Mouse (Mus musculus) embryonic facial prominence, embryonic 14.5 days (tissue): ENCODE results near the gene Slc6a19. TPM values are rescaled to one million over a fixed set of nuclear protein-coding genes. Genes with fewer than 3 reads are reported as not detected.
"Not testable (repeated sequence)": the region's sequence is repeated elsewhere in the genome, so short reads cannot be mapped to it uniquely, and the experiment has no call there.

Experiments used
- ATAC-seq: fragments of 200-750 bp; cut with Nextera tagmentation; 2 replicates; pipeline ENCODE4 v1.8.0; 2017; ENCODE audit warnings: low read depth, moderate number of reproducible peaks, moderate TSS enrichment
- DNase-seq: peaks from one replicate; pipeline ENCODE4 v3.0.0-alpha.2; 2015; ENCODE audit warnings: low spot score
- H3K27ac ChIP-seq: fragments of 300-500 bp; sonication (generic); replicated peaks from 2 replicates; pipeline ENCODE4 v1.5.1; 2014; ENCODE audit warnings: low read depth, mild to moderate bottlenecking, low read length, moderate library complexity
- H3K27me3 ChIP-seq: fragments of 300-500 bp; sonication (generic); replicated peaks from 2 replicates; pipeline ENCODE4 v1.6.1; 2014; ENCODE audit warnings: low read length; ENCODE audit not compliant: control insufficient read depth, insufficient read depth
- H3K36me3 ChIP-seq: fragments of 300-500 bp; sonication (generic); 2 replicates; pipeline ENCODE4 v1.6.1; 2014; ENCODE audit warnings: low read length, mixed read lengths; ENCODE audit not compliant: control insufficient read depth, insufficient read depth
- H3K4me1 ChIP-seq: fragments of 300-500 bp; sonication (generic); 2 replicates; pipeline ENCODE4 v1.6.1; 2014; ENCODE audit warnings: antibody characterized with exemption, low read length; ENCODE audit not compliant: control insufficient read depth, insufficient read depth
- H3K4me2 ChIP-seq: fragments of 300-500 bp; sonication (generic); 2 replicates; pipeline ENCODE4 v1.6.1; 2014; ENCODE audit warnings: low read depth, mild to moderate bottlenecking, low read length, moderate library complexity, mixed read lengths
- H3K4me3 ChIP-seq: fragments of 300-500 bp; sonication (generic); 2 replicates; pipeline ENCODE4 v1.5.1; 2014; ENCODE audit warnings: low read depth, mild to moderate bottlenecking, low read length
- H3K9ac ChIP-seq: fragments of 300-500 bp; sonication (generic); 2 replicates; pipeline ENCODE4 v1.6.1; 2014; ENCODE audit warnings: low read depth, mild to moderate bottlenecking, low read length, moderate library complexity, mixed read lengths
- H3K9me3 ChIP-seq: fragments of 300-500 bp; sonication (generic); 2 replicates; pipeline ENCODE4 v1.6.1; 2016; ENCODE audit warnings: low read length; ENCODE audit not compliant: control insufficient read depth
- WGBS: fragments of 180-500 bp; shearing (Covaris S2); extraction: QIAGEN DNeasy Blood & Tissue Kit; methylation state at CpG from one replicate; pipeline ENCODE4 v1.1.7; 2014; 5-methylcytosine and 5-hydroxymethylcytosine counted together
- polyA plus RNA-seq: library from polyadenylated mRNA; unstranded; fragments of >200 nt; fragmentation: Nextera tagmentation; extraction: Ambion mirVana; gene quantifications from 2 replicates; pipeline ENCODE4 v1.2.1, GENCODE M21; 2014

Gene Slc6a19
- polyA plus RNA-seq, 1 experiment from 2014 or later = 0.40 TPM

- H3K27me3 ChIP-seq = no peaks in the 10 kb centered on the region
- ATAC-seq (no peak), DNase-seq (no peak)
- no peaks in the 10 kb centered on the region for H3K36me3 ChIP-seq
- no peaks in the 10 kb centered on the region for H3K9me3 ChIP-seq
- no peak overlapping the region for H3K4me2 ChIP-seq
- H3K4me3 ChIP-seq = no peak overlapping the region
- no peaks in the 10 kb centered on the region for H3K4me1 ChIP-seq
- 72% methylated on average over 6 of the region's 6 CpGs for WGBS
- no peak overlapping the region for H3K27ac ChIP-seq
- H3K9ac ChIP-seq = no peak overlapping the region
Observed at GRCm38 (mm10) chr13:73709491-73709890, 4.8 kb upstream of the Slc6a19 start.

DNA sequence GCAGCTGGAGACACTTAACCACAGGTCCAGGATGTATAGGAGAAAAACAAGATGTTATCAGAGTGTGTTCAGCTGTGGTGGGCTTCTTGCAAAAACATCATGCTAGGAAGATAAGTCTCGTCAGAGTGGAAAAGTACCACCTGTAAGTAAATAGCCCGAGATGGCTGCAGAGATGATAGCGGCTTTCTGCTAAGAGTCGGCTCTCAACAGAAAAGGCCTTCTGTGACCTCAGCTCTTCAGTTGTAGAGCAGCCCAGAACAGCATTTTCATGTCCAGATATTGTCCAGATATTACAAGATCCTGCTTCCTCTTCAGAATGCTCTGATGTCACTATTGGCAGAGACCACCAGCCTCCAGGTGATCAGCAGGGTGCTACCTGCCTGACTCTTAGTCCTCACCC is 1.2 kb downstream of the Slc6a19 start:
- ATAC-seq = not testable (repeated sequence)
- WGBS = 72% methylated on average over 4 of the region's 4 CpGs

DNA sequence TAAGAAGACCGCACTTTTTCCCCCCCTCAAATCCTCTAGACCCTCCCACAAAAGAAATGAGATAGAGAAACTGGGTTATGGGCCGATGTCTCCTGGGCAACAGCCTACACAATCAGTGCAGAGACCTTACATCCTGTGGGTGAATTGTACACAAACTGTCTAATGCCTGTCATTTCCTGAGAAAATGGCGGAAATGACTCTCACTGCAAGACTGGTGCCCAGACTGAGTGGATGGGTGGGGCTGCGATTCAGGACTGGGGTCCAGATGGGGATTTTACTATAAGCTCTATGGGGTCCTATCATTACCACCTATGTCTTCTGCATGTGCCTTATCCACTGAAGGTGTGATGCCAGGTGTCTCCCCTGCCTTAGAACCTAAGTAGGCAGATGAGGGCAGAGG is 1.9 kb downstream of the Slc6a19 start:
- no peak for ATAC-seq
- WGBS = 83% methylated on average over 4 of the region's 4 CpGs
- H3K9me3 ChIP-seq = no peaks in the 10 kb centered on the region

More for the DNA sequence above, 1.2 kb downstream of the Slc6a19 start:
- DNase-seq, H3K4me3 ChIP-seq, H3K36me3 ChIP-seq, H3K9ac ChIP-seq, H3K27ac ChIP-seq, H3K4me1 ChIP-seq, H3K4me2 ChIP-seq, H3K27me3 ChIP-seq, H3K9me3 ChIP-seq: not testable (repeated sequence)

GRCm38 (mm10) chr13:73701161-73701883 is 3.3 kb downstream of the Slc6a19 start:
- no peak overlapping the region for H3K4me2 ChIP-seq
- H3K36me3 ChIP-seq = no peaks in the 10 kb centered on the region
- no peak overlapping the region for H3K27ac ChIP-seq
- H3K4me3 ChIP-seq = no peak overlapping the region
- no peak for DNase-seq
- no peak overlapping the region for H3K9ac ChIP-seq
- no peaks in the 10 kb centered on the region for H3K4me1 ChIP-seq
- ATAC-seq = no peak
- no peaks in the 10 kb centered on the region for H3K9me3 ChIP-seq
- H3K27me3 ChIP-seq = no peaks in the 10 kb centered on the region
- 86% methylated on average over 9 of the region's 9 CpGs for WGBS

More for the DNA sequence above, 1.9 kb downstream of the Slc6a19 start:
- H3K36me3 ChIP-seq = no peaks in the 10 kb centered on the region
- H3K27ac ChIP-seq = no peak overlapping the region
- H3K9ac ChIP-seq = no peak overlapping the region
- H3K4me3 ChIP-seq = no peak overlapping the region
- no peaks in the 10 kb centered on the region for H3K4me1 ChIP-seq
- no peak for DNase-seq
- no peaks in the 10 kb centered on the region for H3K27me3 ChIP-seq
- H3K4me2 ChIP-seq = no peak overlapping the region

DNA sequence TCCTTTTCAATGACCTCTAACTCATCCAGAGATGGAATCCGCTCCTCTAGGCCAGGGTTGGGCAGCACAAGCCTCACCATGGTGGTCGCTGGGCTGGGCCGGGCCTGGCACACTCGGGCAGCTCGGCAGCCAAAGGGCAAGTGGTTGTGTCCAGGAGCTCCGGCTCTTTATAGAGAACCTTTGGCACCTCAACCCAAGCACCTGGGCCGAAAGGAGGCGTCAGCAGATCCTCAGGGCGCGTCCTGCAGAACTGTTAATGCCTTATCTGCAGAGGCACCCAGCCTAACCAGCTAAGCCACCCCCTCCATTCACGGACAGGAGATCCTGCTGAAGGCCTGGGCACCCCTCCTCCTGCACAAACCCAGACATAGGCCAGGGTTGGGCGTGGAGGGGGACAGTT is 4.1 kb downstream of the Slc6a19 start:
- Histone ChIP-seq H3K9me3 (no peaks in the 10 kb centered on the region), H3K27me3 (no peaks in the 10 kb centered on the region), H3K27ac (no peak overlapping the region), H3K4me1 (no peaks in the 10 kb centered on the region), H3K4me2 (no peak overlapping the region), H3K4me3 (no peak overlapping the region), H3K36me3 (no peaks in the 10 kb centered on the region), H3K9ac (no peak overlapping the region)
- DNase-seq (no peak), ATAC-seq (no peak)
- 95% methylated on average over 11 of the region's 12 CpGs for WGBS

DNA sequence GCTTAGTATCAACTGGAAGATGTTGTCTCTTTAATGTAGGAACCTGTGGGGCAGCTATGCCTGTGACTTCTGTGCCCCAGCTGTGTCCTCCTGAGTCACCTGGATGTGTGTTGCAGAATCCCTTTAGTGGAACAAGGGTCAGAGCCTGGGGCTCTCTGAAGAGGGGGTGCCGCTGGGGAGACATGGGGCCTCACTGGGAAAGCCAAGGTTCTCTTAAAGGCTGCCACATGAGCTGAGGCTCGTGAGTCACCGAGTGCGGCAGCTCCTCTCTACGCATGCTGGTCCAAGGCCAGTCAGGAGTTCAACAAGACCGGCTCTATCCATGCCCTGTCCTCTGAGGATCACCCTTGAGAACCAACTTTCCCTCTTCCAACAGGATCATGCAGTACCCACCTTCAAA is 5.0 kb downstream of the Slc6a19 start:
- Histone ChIP-seq H3K9ac (no peak overlapping the region), H3K4me2 (no peak overlapping the region), H3K9me3 (no peaks in the 10 kb centered on the region), H3K4me1 (no peaks in the 10 kb centered on the region), H3K4me3 (no peak overlapping the region), H3K36me3 (no peaks in the 10 kb centered on the region), H3K27ac (no peak overlapping the region), H3K27me3 (no peaks in the 10 kb centered on the region)
- ATAC-seq (no peak), DNase-seq (no peak)
- WGBS = 96% methylated on average over 6 of the region's 6 CpGs

DNA sequence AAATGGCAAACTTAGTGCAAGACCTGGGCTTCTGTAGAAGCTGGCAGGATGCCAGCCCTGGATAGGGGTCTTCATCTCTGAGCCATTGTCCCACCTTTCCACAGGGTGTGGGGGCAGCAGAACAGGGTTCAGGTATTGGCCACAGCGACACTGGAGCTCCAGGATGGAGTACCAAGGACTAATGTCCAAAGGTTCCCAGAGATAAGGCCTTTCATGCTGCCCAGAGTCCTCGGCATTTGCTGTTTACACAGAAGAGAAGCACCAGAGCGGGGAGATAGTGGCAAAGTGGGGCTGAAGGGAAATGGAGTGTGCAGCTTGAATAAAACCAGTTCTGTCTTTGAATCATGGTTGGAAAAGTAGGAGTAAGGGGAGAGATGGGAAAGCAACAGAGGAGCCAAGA is 8.1 kb downstream of the Slc6a19 start:
- 80% methylated on average over 3 of the region's 3 CpGs for WGBS
- H3K9me3 ChIP-seq = no peaks in the 10 kb centered on the region
- H3K36me3 ChIP-seq = no peaks in the 10 kb centered on the region
- H3K27ac ChIP-seq = no peak overlapping the region
- H3K4me3 ChIP-seq = no peak overlapping the region
- no peak overlapping the region for H3K4me2 ChIP-seq
- H3K27me3 ChIP-seq = no peaks in the 10 kb centered on the region
- no peak overlapping the region for H3K9ac ChIP-seq
- H3K4me1 ChIP-seq = no peaks in the 10 kb centered on the region
- ATAC-seq (no peak), DNase-seq (no peak)

- Histone ChIP-seq H3K9ac (no peak overlapping the region), H3K27ac (no peak overlapping the region), H3K27me3 (no peaks in the 10 kb centered on the region), H3K4me1 (no peaks in the 10 kb centered on the region), H3K9me3 (no peaks in the 10 kb centered on the region), H3K4me3 (no peak overlapping the region), H3K36me3 (no peaks in the 10 kb centered on the region), H3K4me2 (no peak overlapping the region)
- ATAC-seq = no peak
- 91% methylated on average over 1 of the region's 1 CpGs for WGBS
- DNase-seq = no peak
Observed at GRCm38 (mm10) chr13:73694972-73695371, 9.7 kb downstream of the Slc6a19 start.

- ATAC-seq (no peak), DNase-seq (no peak)
- Histone ChIP-seq H3K4me2 (no peak overlapping the region), H3K36me3 (no peaks in the 10 kb centered on the region), H3K4me3 (no peak overlapping the region), H3K27me3 (no peaks in the 10 kb centered on the region), H3K4me1 (no peaks in the 10 kb centered on the region), H3K27ac (no peak overlapping the region), H3K9ac (no peak overlapping the region), H3K9me3 (no peaks in the 10 kb centered on the region)
- 73% methylated on average over 2 of the region's 2 CpGs for WGBS
Observed at GRCm38 (mm10) chr13:73693333-73693732, 11.3 kb downstream of the Slc6a19 start.
